Mouse (Mus musculus): ENCODE data around the gene Nhlh1.

The Nhlh1 gene

DNA sequence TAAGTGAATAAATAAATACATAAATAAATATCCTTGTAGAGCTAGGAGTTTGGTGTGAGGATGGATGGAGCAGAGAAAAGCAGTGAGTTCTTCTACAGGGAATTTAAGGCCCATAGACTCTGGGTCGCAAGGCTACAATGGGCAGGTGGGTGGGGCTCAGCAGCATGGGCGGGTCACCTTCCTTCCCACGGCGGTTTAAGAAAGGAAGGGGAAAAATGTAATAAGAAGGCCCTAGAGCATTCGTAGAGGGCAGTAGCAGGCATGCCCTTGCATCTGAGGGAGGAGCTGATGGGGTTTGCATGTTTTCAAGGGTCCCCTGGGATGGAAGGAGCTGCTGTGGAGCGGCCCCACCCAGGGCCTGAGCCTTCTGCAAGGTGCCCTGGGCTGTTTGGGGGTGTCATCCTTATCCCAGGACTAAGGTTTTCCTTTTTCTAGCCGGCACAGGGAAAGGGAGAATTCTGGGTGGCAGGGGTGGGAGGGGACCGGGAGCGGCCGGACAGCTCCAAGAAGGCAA, 4.5 kb downstream of the Nhlh1 start:
- WGBS, result 57% methylated on average over 10 of the region's 10 CpGs

GRCm38 (mm10) chr1:172049131-172049782, 8.1 kb downstream of the Nhlh1 start:
- 37% methylated on average over 13 of the region's 13 CpGs for WGBS

DNA sequence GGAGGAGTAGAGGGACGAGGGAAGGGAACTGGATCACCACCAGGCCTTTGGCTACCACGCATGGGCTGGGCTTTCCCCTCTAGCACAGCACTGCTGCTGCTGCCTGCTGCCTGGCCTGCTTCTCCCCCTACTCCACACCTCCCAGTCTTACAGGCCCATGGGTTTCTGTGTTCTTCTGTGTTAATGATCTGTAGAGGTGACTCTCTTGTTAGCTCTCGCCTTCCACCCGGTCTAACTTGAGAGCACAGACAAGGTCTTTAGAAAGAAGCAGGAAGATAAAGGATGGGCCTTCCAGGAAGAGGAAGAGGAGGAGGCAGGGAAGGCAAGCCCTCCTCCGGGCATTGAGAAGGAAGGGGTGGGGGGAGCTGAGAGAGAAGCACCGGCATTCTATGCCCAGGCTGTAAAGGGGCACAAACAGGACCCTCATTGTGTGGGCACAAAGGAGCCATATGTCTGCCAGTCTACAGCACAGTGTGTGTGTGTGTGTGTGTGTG, 9.1 kb downstream of the Nhlh1 start:
- 35% methylated on average over 5 of the region's 6 CpGs for WGBS

DNA sequence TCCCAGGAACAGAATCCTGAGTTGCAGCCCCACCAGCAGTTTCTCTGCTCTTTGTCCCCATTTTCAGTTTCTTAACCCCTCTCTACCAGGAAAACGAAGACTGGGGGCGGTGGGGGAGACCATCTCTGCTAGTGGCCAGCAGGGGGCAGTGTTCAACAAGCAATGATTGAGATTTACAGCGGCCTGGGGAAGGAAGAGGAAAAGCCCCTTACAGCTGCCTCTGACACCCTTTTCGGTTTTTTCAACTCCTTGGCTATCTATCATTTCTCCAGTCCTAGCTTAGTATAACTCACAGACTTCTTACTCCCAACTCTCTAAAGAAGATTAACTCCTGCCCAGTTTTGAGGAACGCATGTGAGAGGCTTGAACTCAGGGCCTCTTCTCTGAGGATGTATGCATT, 10.4 kb downstream of the Nhlh1 start:
- 15% methylated on average over 5 of the region's 5 CpGs for WGBS

GRCm38 (mm10) chr1:172046410-172046809, 11.0 kb downstream of the Nhlh1 start:
- WGBS, result 59% methylated on average over 8 of the region's 8 CpGs

GRCm38 (mm10) chr1:172029914-172030313, 27.5 kb downstream of the Nhlh1 start:
- 92% methylated on average over 2 of the region's 2 CpGs for WGBS

DNA sequence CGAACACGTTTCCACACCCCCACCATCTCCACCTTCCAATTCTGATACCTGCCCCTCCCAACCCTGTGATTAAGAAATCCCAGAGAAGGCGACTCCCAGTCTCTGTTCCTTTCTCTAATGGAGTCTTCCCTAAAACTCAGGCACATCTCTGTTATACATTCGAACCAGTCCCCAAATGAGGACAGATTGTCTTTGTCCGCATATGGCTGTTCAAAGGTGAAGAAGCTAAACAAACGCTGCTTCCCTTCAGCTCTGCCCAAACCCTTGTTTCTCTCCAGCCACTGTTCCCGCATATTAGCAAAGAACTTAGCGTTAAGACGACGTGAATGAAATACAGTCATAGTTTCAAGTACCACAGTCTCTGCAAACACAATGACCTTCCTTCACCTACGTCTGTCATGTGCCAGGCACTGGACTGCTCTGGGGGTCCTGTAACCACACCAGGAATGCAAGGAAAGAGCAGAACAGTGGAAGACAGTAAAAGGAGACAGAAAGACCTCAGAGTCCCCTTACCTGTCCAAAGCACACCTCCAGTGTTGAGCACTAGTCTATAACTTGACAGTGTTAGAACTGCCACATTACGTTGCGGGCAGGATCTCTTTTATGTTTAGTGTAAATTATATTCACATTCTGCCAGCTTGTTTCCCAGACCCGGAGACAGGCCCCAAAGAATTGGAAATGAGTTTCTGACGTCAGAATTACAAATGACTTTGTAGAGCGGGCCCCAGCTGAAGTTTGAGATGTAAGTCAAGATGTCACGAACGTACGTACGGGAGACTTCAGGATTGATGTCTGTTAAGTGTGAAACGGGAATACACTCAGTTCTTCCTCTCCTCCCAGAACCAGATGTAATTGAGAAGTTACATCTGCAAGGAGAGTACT, 28.7 kb downstream of the Nhlh1 start, which contains the start of gene Vangl2:
Gene Vangl2, minus strand, starts transcription at position 51 of the 882 bp plus-strand sequence.
- WGBS, result 69% methylated on average over 21 of the region's 21 CpGs

DNA sequence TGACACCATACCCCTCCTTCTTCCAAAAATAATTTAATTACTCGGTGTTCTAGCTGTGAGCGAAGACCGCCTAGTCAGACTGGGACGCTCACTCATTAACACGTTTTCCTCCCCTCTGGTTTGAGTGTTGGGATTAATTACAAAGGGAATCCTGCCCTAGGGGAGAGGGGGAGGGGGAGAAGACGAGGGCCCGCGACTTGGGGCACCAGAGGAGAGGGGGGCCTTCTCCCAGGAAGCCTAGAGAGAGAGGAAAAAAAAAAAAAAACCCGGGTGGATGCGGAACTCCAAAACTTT, 29.6 kb downstream of the Nhlh1 start:
- WGBS, result 32% methylated on average over 10 of the region's 10 CpGs

GRCm38 (mm10) chr1:172027010-172027808, 30.2 kb downstream of the Nhlh1 start:
- 2% methylated on average over 51 of the region's 54 CpGs for WGBS

DNA sequence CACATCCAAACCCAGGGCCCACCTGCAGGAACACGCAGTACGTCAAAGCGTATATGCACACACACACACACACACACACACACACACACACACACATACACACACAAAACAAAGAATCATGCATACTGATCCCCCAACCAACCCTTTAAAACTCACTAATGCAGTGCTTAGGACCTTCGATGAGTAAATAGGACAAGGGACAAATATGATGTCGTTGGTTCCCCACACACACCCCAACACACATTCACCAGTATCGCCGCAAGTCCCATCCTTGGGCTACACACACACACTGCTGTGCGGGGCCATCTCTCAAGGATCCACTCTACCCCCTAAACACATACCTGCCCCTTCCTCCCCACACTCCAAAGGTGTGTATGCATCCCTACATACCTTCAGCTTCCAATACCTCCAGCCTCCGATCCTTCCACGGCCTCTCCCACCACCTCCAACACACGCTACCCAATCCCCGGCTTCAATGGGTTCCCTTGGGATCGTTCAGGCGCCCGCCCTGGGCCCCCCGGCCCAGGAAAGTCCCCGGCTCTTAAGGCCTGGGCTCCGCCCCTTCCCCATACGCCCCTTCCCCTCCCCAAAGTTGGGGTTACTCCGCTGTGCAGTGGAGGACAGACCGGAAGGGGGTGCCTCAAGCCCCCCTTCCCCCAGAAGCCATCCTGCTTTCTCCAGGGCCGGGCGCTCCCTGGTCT, 31.0 kb downstream of the Nhlh1 start:
- WGBS, result 6% methylated on average over 23 of the region's 23 CpGs

- WGBS, result 62% methylated on average over 8 of the region's 8 CpGs
Observed at GRCm38 (mm10) chr1:172025201-172025904, 32.0 kb downstream of the Nhlh1 start.

DNA sequence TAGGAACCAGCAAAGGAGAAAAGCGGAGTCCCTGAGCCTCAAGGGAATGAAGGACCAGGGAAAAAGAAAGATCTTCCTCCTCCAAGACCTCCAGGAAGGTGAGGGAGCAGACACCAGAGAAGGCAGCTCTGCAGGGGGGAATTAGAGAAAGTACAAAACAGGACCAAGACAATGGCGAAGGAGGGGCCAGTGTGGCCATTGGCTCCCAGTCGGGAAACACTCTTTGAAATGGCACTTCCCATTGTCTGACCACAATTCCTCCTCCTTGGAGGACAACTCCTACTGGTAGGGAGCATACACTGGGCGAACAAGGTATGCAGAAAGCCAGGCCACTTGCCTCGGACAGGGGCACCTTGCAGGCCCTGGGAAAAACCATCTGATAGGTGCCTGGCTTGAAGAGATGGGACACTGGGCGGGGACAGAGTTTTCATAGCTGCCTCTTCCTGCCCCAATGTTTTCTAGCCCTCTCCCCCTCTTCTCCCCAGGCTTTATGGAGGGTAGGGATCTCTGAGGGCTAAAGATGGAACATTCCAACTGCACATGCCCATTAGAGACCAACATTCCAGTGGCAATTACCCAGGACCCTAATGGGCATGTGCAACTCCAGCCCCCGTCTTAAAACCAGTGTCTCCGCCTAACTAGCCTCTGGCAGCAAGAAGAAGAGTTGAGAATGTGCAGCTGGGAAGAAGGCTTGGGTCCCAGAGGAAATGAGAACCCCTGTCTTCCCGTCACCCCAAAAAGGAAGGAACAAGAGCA, 33.1 kb downstream of the Nhlh1 start:
- 77% methylated on average over 9 of the region's 9 CpGs for WGBS

GRCm38 (mm10) chr1:172019863-172020521, 37.4 kb downstream of the Nhlh1 start:
- WGBS, result 58% methylated on average over 10 of the region's 10 CpGs

GRCm38 (mm10) chr1:172019339-172019738, 38.0 kb downstream of the Nhlh1 start:
- WGBS, result 83% methylated on average over 4 of the region's 4 CpGs

DNA sequence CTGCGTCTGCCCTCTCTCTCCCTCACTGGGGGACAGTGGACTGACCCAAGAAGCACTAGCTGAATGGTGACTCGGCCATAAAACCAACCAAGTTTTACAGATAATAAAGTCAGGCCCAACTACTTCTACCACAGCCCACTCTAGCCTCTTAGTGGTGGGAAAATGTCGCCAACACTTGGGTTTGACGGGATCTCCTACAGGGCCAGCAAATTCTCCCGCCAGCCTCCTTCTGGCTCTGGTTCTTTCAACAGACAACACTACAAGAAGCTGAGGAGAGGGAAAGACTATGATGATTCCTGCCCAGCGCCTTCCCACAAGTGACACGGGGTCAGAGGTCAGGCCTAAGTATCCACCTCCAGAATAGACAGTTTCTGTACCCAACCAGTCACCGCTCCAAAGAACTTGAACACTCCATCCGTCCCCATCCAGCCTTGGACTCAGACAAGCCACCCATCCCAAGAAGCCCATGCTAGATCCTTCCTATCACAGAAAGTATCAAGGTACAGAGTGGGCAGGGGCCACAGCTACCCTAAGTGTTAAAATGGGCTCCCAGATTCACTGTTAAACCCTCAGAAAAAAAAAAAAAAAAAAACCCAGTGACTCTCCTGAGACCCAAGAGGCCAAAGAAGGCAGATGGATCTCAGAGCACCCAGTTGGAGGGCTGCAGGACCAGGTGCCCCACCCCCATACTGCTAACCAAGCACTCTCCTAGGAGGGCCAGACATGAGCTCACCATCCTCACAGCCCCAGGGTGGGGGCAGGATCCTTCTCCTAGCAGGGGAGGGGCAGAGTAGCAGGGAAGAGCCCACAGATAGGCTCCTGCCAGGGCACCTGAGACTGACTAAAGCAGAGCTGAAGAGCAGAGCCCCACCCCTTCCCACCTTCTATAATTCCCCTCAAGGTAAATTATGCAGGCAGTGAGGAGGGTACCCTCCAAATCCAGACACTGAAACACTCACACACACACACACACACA, 38.7 kb downstream of the Nhlh1 start:
- WGBS, result 87% methylated on average over 9 of the region's 9 CpGs

DNA sequence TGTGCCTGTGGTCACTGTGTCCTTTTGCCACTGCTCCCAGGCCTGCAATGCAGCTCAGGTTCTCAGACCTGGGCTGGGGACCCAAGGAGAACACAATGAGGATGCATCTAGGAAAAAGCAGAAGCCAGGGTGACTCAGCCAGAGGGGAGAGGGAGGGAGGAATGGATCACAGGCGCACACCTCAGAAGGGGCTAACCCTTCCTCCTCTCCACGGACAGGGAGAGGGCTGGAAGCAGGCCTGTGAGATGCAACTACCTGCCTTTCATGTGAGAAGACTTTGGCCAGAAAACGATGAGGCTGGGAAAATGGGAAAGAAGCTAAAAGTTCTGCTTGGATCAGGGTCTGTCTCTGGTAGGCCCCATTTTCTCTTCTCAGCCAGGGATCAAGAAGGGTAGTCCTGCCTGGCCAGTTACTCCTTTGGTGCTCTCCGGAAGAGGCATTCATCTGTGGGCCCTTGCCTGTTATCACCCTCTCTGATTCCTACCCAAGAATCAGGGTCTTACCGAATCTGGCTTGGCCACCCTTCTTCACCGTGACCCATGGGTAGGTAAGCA, 39.8 kb downstream of the Nhlh1 start:
- WGBS, result 76% methylated on average over 6 of the region's 6 CpGs

DNA sequence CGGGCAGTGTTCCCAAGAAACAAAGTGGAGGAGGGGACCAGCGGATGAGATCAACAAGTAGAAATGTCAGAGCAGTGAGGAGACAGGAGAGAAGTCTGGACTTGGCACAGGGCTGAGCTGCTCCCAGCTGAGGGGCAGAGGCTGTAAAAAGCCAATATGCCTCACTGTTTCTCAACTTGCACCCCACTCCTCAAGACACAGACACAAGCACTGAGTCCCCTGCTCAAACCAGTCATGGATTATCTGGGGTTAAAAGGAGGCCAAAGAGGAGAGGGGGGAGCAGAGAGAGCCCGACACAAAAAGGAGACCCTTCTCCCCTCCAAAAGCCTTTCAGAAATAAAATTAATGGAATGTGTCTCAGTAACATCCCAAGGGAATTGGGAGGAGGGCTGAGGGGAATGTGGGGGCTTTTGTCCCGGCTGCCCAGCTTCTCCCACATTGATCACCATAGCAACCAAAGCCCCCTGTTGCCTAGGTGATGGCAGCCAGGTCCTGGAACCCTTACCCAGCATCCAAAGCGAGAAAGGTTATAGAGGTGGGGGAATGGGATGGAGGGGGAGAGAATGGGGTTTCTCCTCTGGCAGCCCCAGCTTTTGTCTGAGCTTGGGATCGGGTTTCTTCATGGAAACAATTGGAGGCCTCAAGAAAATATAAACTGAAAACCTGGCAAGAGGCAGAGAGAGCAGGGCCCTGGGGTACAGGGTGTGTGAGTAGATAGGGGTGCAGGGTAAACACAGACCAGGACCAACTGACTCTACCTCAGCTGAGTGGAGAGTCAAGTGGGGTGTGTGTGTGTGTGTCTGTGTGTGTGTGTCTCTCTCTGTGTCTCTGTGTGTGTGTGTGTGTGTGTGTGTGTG, 40.5 kb downstream of the Nhlh1 start:
- WGBS, result 54% methylated on average over 6 of the region's 6 CpGs
